Comparison of ENCODE assay signal across 7 mouse cellular contexts in the genomic region with DNA sequence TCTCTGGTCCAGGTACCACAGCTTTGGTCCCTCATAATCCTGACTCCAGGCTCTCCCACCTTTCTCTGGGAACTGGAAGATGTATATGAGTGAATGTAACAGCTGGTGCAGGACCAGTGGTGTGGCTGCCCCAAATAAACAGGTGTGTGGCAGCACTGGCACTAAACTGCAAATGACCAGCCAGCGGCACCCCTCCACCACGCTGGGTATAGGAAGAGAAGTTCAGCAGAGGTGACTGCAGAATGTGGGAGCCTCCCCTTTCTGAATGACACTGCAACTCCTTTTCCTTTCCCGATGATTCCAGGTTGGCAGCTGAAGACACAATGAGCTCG. TPM values are rescaled to one million over a fixed set of nuclear protein-coding genes. Genes with fewer than 3 reads are reported as not detected.
DNase-seq lines count a peak whose midpoint lies in the region; ATAC-seq lines count a peak whose summit lies in the region.

No protein-coding gene starts in this region.

- WGBS in embryonic facial prominence, embryonic 14.5 days = 45% methylated on average over 4 of the region's 4 CpGs
- 54% methylated on average over 4 of the region's 4 CpGs for WGBS in hindbrain, embryonic 15.5 days
- 60% methylated on average over 4 of the region's 4 CpGs for WGBS in midbrain, embryonic 15.5 days

- peak; percentile 16 for DNase-seq in kidney, postnatal 10 days
- DNase-seq in kidney, postnatal 4 days = no peak
- DNase-seq in embryonic facial prominence, embryonic 14.5 days (ENCODE audit: low spot score) = no peak
- no peak for DNase-seq in right cerebral cortex, postnatal 25 days
- no peak for DNase-seq in spleen, postnatal 10 days (ENCODE audit: low spot score in 2 of 2)

- H3K4me1 ChIP-seq in embryonic facial prominence, embryonic 14.5 days (ENCODE audit: control insufficient read depth, insufficient read depth, low read length) = peaks cover 19% of the 10 kb centered on the region; the same call in 1 of the 2 replicates
- peaks cover 11% of the 10 kb centered on the region for H3K4me1 ChIP-seq in hindbrain, embryonic 15.5 days (replicated peaks)
- 0 out of 2 replicates have a peak, but pooled peaks cover 3% of the 10 kb centered on the region for H3K4me1 ChIP-seq in midbrain, embryonic 15.5 days

- H3K9ac ChIP-seq in embryonic facial prominence, embryonic 14.5 days (ENCODE audit: low read depth, low read length) = no peak overlapping the region
- no peak overlapping the region for H3K9ac ChIP-seq in hindbrain, embryonic 15.5 days
- H3K9ac ChIP-seq in midbrain, embryonic 15.5 days = no peak overlapping the region

- H3K9me3 ChIP-seq in embryonic facial prominence, embryonic 14.5 days (ENCODE audit: control insufficient read depth, low read length) = no peaks in the 10 kb centered on the region
- H3K9me3 ChIP-seq in hindbrain, embryonic 15.5 days = no peaks in the 10 kb centered on the region
- H3K9me3 ChIP-seq in midbrain, embryonic 15.5 days = no peaks in the 10 kb centered on the region

- H3K4me2 ChIP-seq in embryonic facial prominence, embryonic 14.5 days (ENCODE audit: low read depth, low read length) = peak overlapping the region; percentile 31
- H3K4me2 ChIP-seq in hindbrain, embryonic 15.5 days = peak overlapping the region; percentile 48
- H3K4me2 ChIP-seq in midbrain, embryonic 15.5 days = peak overlapping the region; percentile 30; the same call in 1 of the 2 replicates

- H3K4me3 ChIP-seq in embryonic facial prominence, embryonic 14.5 days (ENCODE audit: low read depth, low read length) = no peak overlapping the region
- H3K4me3 ChIP-seq in hindbrain, embryonic 15.5 days = peak overlapping the region; percentile 16; the same call in 1 of the 2 replicates
- no peak overlapping the region for H3K4me3 ChIP-seq in midbrain, embryonic 15.5 days

- H3K27ac ChIP-seq in embryonic facial prominence, embryonic 14.5 days (replicated peaks; ENCODE audit: low read depth, low read length) = no peak overlapping the region
- no peak overlapping the region for H3K27ac ChIP-seq in hindbrain, embryonic 15.5 days (replicated peaks)
- no peak overlapping the region for H3K27ac ChIP-seq in midbrain, embryonic 15.5 days

- no peaks in the 10 kb centered on the region for H3K27me3 ChIP-seq in embryonic facial prominence, embryonic 14.5 days (replicated peaks; ENCODE audit: control insufficient read depth, insufficient read depth, low read length)
- H3K27me3 ChIP-seq in hindbrain, embryonic 15.5 days = no peaks in the 10 kb centered on the region
- no peaks in the 10 kb centered on the region for H3K27me3 ChIP-seq in midbrain, embryonic 15.5 days (replicated peaks)

- ATAC-seq in embryonic facial prominence, embryonic 14.5 days (ENCODE audit: low read depth) = no peak
- no peak for ATAC-seq in hindbrain, embryonic 15.5 days (ENCODE audit: low FRiP score, low read depth)
- no peak for ATAC-seq in midbrain, embryonic 15.5 days (replicated peaks)

- no peaks in the 10 kb centered on the region for H3K36me3 ChIP-seq in embryonic facial prominence, embryonic 14.5 days (ENCODE audit: control insufficient read depth, insufficient read depth, low read length)
- H3K36me3 ChIP-seq in hindbrain, embryonic 15.5 days = no peaks in the 10 kb centered on the region
- H3K36me3 ChIP-seq in midbrain, embryonic 15.5 days (replicated peaks) = no peaks in the 10 kb centered on the region

RNA-seq across cellular contexts. Expression of gene Acap2, which starts 32.1 kb away (rescaled TPM):
- 26.3 and 27.2 TPM in 2 replicates for polyA plus RNA-seq in embryonic facial prominence, embryonic 14.5 days (2014; fragmentation: Nextera tagmentation; extraction: Ambion mirVana)
- 11.5 and 13.4 TPM in 2 replicates for polyA plus RNA-seq in hindbrain, embryonic 15.5 days (2015; fragmentation: Nextera tagmentation; extraction: Ambion mirVana)
- 10.1 and 11.3 TPM in 2 replicates for polyA plus RNA-seq in midbrain, embryonic 15.5 days (2015; fragmentation: Nextera tagmentation; extraction: Ambion mirVana)

RNA-seq across cellular contexts. Expression of gene Ppp1r2, which starts 41.9 kb away (rescaled TPM):
- polyA plus RNA-seq in embryonic facial prominence, embryonic 14.5 days (2014; fragmentation: Nextera tagmentation; extraction: Ambion mirVana) = 106 TPM in 2 replicates
- 94.0 and 100 TPM in 2 replicates for polyA plus RNA-seq in hindbrain, embryonic 15.5 days (2015; fragmentation: Nextera tagmentation; extraction: Ambion mirVana)
- 84.6 and 91.6 TPM in 2 replicates for polyA plus RNA-seq in midbrain, embryonic 15.5 days (2015; fragmentation: Nextera tagmentation; extraction: Ambion mirVana)
